Mouse (Mus musculus) heart, postnatal 0 days (tissue): ENCODE data around the gene Lrrc9.

Source experiments
- CTCF ChIP-seq: IDR thresholded peaks from 2 replicates; pipeline ENCODE4 v1.5.1; 2016; ENCODE audit warnings: antibody characterized with exemption, control low read depth, low read depth
- EP300 ChIP-seq: IDR thresholded peaks from 2 replicates; pipeline ENCODE4 v1.6.1; 2016; ENCODE audit warnings: antibody characterized with exemption, low read depth

- peak; percentile 87 for TF ChIP-seq CTCF
- TF ChIP-seq EP300: no peak
Observed at GRCm38 (mm10) chr12:72427722-72428126, 13.9 kb upstream of the Lrrc9 start.
